Mouse (Mus musculus): ENCODE measurements around the gene Gapdh. TPM values are rescaled to one million over a fixed set of nuclear protein-coding genes. Genes with fewer than 3 reads are reported as not detected.
A peak's percentile ranks its signal among the peaks of the same experiment; 100 is the strongest.

Gene Gapdh
- polyA plus RNA-seq (2015; fragmentation: Nextera tagmentation; extraction: Ambion mirVana): 1,893 and 1,983 TPM in 2 replicates

DNA sequence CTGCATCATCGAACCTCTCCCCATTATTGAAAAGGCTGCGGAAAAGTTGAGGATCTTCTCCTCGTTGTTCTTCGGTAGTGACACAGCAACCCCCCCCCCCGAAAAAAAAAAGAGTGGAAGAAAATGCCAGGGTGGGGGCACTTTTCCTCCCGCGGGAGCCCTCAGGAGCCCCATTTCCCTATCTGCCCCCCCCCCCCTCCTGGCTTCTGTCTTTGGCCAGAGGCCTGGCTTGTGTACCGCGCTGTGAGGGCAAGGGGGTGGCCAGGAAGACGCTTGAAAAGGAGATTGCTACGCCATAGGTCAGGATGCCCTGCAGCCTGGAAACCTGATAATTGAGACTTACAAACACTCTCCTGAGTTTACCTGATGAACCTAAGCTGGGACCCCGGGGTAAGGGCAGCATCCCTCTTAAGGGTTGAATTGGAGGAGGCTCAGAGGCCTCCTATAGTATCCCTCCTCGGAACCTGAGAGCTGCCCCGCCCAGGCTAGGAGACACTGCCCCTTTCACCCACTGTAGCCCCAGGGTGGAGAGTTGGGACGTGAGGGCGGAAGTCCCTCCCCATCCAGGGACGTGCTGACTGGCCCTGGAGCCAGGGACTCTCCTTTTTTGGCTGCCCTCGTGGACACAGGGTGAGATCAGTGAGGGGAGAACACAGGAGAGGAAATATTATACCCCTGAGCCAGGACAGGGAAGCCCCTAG is at the start of gene Gapdh:
Gene Gapdh, minus strand, starts transcription at position 417 of the 701 bp plus-strand sequence.
- Histone ChIP-seq H3K9me3 (no peaks in the 10 kb centered on the region), H3K4me3 (peak within 1 kb of the TSS; percentile 97), H3K4me1 (peaks cover 45% of the 10 kb centered on the region), H3K4me2 (replicated peaks) (peak within 1 kb of the TSS; percentile 84), H3K27ac (peak within 1 kb of the TSS; percentile 95), H3K36me3 (peaks cover 63% of the 10 kb centered on the region), H3K27me3 (no peaks in the 10 kb centered on the region), H3K9ac (peak within 1 kb of the TSS; percentile 98)
- under 1% methylated on average over 18 of the region's 18 CpGs for WGBS
- peak; percentile 26 for ATAC-seq (ENCODE audit: low FRiP score, low read depth)

DNA sequence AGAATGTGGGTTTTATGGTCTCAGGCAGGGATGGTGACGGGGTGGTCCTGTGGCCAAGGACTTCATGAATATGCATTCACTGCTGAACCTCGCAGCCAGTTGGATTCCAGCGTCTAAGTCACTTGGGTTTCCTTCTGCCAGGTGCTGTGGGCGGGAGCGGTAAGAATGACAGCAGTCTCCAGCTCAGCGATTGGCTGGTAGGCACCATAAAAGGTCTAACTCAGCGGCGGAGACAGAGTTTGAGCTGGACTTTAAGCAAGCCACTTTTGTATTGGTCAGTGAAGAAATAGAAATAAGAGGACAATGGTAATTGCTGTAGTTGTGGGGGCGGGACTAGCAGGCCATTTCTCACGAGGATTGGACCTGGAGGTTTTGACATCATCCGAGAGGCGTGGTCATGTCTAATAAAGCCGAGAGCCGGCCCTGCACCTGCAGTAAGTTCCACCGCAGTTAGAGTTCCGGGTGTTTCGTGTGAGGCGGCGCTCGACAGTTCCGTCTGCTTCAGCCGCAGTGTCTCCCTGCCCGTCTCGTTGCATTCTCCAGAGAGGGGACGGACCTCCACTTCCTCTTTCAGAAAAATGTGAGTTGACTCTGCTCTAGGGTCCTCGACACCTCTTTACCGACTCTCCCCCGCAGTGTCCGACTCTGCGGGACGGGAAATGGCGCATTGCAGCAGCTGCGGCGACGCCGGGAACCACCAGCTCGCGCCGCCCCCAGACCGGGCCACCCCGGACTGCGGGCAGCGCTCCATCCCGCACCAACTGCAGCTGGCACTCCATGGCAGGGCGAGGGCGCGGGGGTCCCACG is 49.1 kb upstream of the Gapdh start, which contains the start of gene Vamp1:
Gene Vamp1, plus strand, starts transcription at position 404 of the 807 bp plus-strand sequence.
- under 1% methylated on average over 48 of the region's 48 CpGs for WGBS

GRCm38 (mm10) chr6:125213715-125214114 is 47.4 kb upstream of the Gapdh start:
- Histone ChIP-seq H3K27me3 (peaks cover 24% of the 10 kb centered on the region), H3K4me2 (replicated peaks) (no peak overlapping the region), H3K4me3 (no peak overlapping the region), H3K4me1 (peaks cover 13% of the 10 kb centered on the region; the same call in 1 of the 2 replicates), H3K27ac (no peak overlapping the region), H3K9me3 (no peaks in the 10 kb centered on the region), H3K36me3 (no peaks in the 10 kb centered on the region), H3K9ac (no peak overlapping the region)
- 78% methylated on average over 6 of the region's 6 CpGs for WGBS
- no peak for ATAC-seq (ENCODE audit: low FRiP score, low read depth)

More for the DNA sequence above, 49.1 kb upstream of the Gapdh start, which contains the start of gene Vamp1:
- peaks cover 24% of the 10 kb centered on the region for H3K27me3 ChIP-seq
- peak within 1 kb of the TSS; percentile 62; the same call in 1 of the 2 replicates for H3K27ac ChIP-seq
- peak within 1 kb of the TSS; percentile 69 for H3K4me3 ChIP-seq
- peak within 1 kb of the TSS; percentile 83 for H3K9ac ChIP-seq
- peaks cover 13% of the 10 kb centered on the region; the same call in 1 of the 2 replicates for H3K4me1 ChIP-seq
- peak; percentile 96 for ATAC-seq (ENCODE audit: low FRiP score, low read depth)
- H3K36me3 ChIP-seq: no peaks in the 10 kb centered on the region; the same call in 1 of the 2 replicates
- peak within 1 kb of the TSS; percentile 91 for H3K4me2 ChIP-seq (replicated peaks)
- no peaks in the 10 kb centered on the region for H3K9me3 ChIP-seq

- ATAC-seq (ENCODE audit: low FRiP score, low read depth): no peak
- no peak overlapping the region for H3K27ac ChIP-seq
- H3K4me3 ChIP-seq: no peak overlapping the region
- H3K4me2 ChIP-seq (replicated peaks): no peak overlapping the region
- peaks cover 13% of the 10 kb centered on the region; the same call in 1 of the 2 replicates for H3K4me1 ChIP-seq
- H3K9me3 ChIP-seq: no peaks in the 10 kb centered on the region
- H3K36me3 ChIP-seq: no peaks in the 10 kb centered on the region
- peaks cover 24% of the 10 kb centered on the region for H3K27me3 ChIP-seq
- H3K9ac ChIP-seq: no peak overlapping the region
- WGBS: 72% methylated on average over 6 of the region's 6 CpGs
Measured at GRCm38 (mm10) chr6:125213129-125213528, 46.9 kb upstream of the Gapdh start.

- Histone ChIP-seq H3K4me3 (no peak overlapping the region), H3K4me2 (replicated peaks) (no peak overlapping the region), H3K36me3 (no peaks in the 10 kb centered on the region), H3K4me1 (peaks cover 13% of the 10 kb centered on the region; the same call in 1 of the 2 replicates), H3K27ac (no peak overlapping the region), H3K9ac (no peak overlapping the region), H3K27me3 (peaks cover 24% of the 10 kb centered on the region), H3K9me3 (no peaks in the 10 kb centered on the region)
- ATAC-seq (ENCODE audit: low FRiP score, low read depth): no peak
- WGBS: 41% methylated on average over 2 of the region's 2 CpGs
Measured at GRCm38 (mm10) chr6:125212621-125213020, 46.4 kb upstream of the Gapdh start.

DNA sequence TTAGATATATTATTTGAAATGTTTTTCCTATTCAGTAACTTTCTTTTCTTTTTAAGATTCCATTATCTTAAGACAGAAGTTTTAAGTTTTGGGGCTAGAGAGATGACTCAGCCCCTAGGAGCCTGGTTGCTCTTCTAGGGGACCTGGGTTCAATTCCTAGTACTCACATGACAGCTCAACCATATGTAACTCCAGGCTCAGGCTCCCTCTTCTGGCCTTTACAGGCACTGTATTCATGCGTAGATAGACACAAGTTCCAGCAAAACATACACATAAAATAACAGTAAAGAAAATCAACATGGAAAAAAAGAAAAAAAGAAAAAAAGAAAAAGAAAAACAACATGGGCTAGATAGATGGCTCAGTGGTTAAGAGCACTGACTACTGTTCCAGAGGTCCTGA is 44.2 kb upstream of the Gapdh start:
- H3K4me1 ChIP-seq: no peaks in the 10 kb centered on the region
- H3K36me3 ChIP-seq: no peaks in the 10 kb centered on the region
- WGBS: 88% methylated on average over 1 of the region's 1 CpGs

DNA sequence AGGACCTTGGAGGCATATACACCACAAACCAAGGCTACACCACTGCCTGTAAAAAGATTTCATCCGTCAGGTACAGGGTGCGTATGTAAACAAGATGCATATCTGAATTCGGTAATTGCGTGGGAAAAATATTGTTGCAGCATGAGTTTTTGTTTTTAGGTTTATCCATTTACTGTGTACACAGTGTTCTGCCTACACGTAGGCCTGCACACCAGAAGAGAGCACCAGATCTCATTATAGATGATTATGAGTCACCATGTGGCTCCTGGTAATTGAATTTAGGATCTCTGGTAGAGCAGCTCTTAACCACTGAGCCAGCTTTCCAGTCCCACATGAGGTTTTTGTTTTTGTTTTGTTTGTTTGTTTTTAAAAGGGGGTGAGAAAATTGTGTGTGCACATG is 30.9 kb upstream of the Gapdh start:
- Histone ChIP-seq H3K9me3 (no peaks in the 10 kb centered on the region), H3K36me3 (peaks cover 29% of the 10 kb centered on the region), H3K27ac (no peak overlapping the region), H3K4me3 (no peak overlapping the region), H3K4me1 (peaks cover 12% of the 10 kb centered on the region), H3K9ac (no peak overlapping the region), H3K27me3 (no peaks in the 10 kb centered on the region), H3K4me2 (replicated peaks) (no peak overlapping the region)
- ATAC-seq (ENCODE audit: low FRiP score, low read depth): no peak
- WGBS: 79% methylated on average over 5 of the region's 5 CpGs

More for the DNA sequence above, 44.2 kb upstream of the Gapdh start:
- Histone ChIP-seq H3K27me3 (peaks cover 24% of the 10 kb centered on the region), H3K4me3 (no peak overlapping the region), H3K9me3 (no peaks in the 10 kb centered on the region), H3K4me2 (replicated peaks) (no peak overlapping the region), H3K9ac (no peak overlapping the region), H3K27ac (no peak overlapping the region)
- no peak for ATAC-seq (ENCODE audit: low FRiP score, low read depth)

GRCm38 (mm10) chr6:125196301-125196700 is 30.0 kb upstream of the Gapdh start:
- 66% methylated on average over 3 of the region's 3 CpGs for WGBS
- no peak for ATAC-seq (ENCODE audit: low FRiP score, low read depth)
- no peaks in the 10 kb centered on the region for H3K9me3 ChIP-seq
- peaks cover 29% of the 10 kb centered on the region for H3K36me3 ChIP-seq
- H3K4me1 ChIP-seq: peaks cover 12% of the 10 kb centered on the region
- no peaks in the 10 kb centered on the region for H3K27me3 ChIP-seq
- H3K4me2 ChIP-seq (replicated peaks): no peak overlapping the region
- no peak overlapping the region for H3K27ac ChIP-seq
- H3K4me3 ChIP-seq: no peak overlapping the region
- H3K9ac ChIP-seq: no peak overlapping the region

GRCm38 (mm10) chr6:125195541-125196075 is 29.3 kb upstream of the Gapdh start:
- Histone ChIP-seq H3K27ac (no peak overlapping the region), H3K9ac (no peak overlapping the region), H3K4me3 (no peak overlapping the region), H3K36me3 (peaks cover 29% of the 10 kb centered on the region), H3K4me2 (replicated peaks) (no peak overlapping the region), H3K4me1 (peaks cover 12% of the 10 kb centered on the region), H3K9me3 (no peaks in the 10 kb centered on the region), H3K27me3 (no peaks in the 10 kb centered on the region)
- 42% methylated on average over 1 of the region's 1 CpGs for WGBS
- no peak for ATAC-seq (ENCODE audit: low FRiP score, low read depth)

DNA sequence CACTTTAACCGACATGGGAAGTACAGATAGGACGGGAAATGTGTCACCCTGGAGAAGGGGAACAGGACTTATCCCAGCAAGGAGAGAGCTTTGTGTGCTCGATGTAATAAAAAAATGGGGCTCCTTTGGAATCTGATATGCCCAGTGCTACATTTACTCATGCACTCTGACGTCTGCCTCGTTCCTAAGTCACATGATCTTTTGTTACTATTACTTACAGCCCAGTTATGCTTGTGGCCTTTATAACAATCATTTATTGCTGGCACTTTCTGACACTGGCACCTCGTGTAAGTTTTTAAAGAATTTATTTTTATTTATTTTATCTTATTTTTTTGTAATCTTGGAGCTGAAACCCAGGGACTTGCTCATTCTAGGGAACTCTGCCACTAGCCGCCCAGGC is 27.1 kb upstream of the Gapdh start:
- no peak overlapping the region for H3K9ac ChIP-seq
- H3K36me3 ChIP-seq: peaks cover 38% of the 10 kb centered on the region
- peak overlapping the region; percentile 91 for H3K4me2 ChIP-seq (replicated peaks)
- ATAC-seq (ENCODE audit: low FRiP score, low read depth): no peak
- no peak overlapping the region for H3K27ac ChIP-seq
- H3K27me3 ChIP-seq: no peaks in the 10 kb centered on the region
- peaks cover 21% of the 10 kb centered on the region for H3K4me1 ChIP-seq
- H3K9me3 ChIP-seq: no peaks in the 10 kb centered on the region
- WGBS: 71% methylated on average over 7 of the region's 7 CpGs
- H3K4me3 ChIP-seq: no peak overlapping the region

GRCm38 (mm10) chr6:125192841-125193240 is 26.6 kb upstream of the Gapdh start:
- Histone ChIP-seq H3K4me3 (peak overlapping the region; percentile 73), H3K4me1 (peaks cover 21% of the 10 kb centered on the region), H3K27ac (0 out of 2 replicates have a peak overlapping the region, but pooled peaks have one; percentile 100), H3K9ac (peak overlapping the region; percentile 85), H3K27me3 (no peaks in the 10 kb centered on the region), H3K36me3 (peaks cover 43% of the 10 kb centered on the region), H3K4me2 (replicated peaks) (peak overlapping the region; percentile 91), H3K9me3 (no peaks in the 10 kb centered on the region)
- WGBS: 38% methylated on average over 5 of the region's 5 CpGs
- ATAC-seq (ENCODE audit: low FRiP score, low read depth): no peak

Measured in limb, embryonic 13.5 days (tissue).